Mouse (Mus musculus) small intestine, adult 2 months (tissue): ENCODE measurements around the gene Gnas. TPM values are rescaled to one million over a fixed set of nuclear protein-coding genes. Genes with fewer than 3 reads are reported as not detected.

Experiments
- H3K27ac ChIP-seq: fragments of 200-500 bp; 2 replicates; pipeline ENCODE4 v1.5.1; 2012; ENCODE audit warnings: low read depth, low read length, control low read depth, inconsistent platforms; ENCODE audit not compliant: insufficient read depth
- H3K27me3 ChIP-seq: fragments of 200-500 bp; 2 replicates; pipeline ENCODE4 v1.6.1; 2012; ENCODE audit warnings: mild to moderate bottlenecking, moderate library complexity, low read length, inconsistent platforms; ENCODE audit not compliant: control insufficient read depth, insufficient read depth
- H3K36me3 ChIP-seq: fragments of 200-500 bp; 2 replicates; pipeline ENCODE4 v1.6.1; 2012; ENCODE audit warnings: mild to moderate bottlenecking, low read length, control low read depth, inconsistent platforms; ENCODE audit not compliant: control insufficient read depth, insufficient read depth
- H3K4me1 ChIP-seq: fragments of 200-500 bp; 2 replicates; pipeline ENCODE4 v1.6.1; 2012; ENCODE audit warnings: low read length, inconsistent platforms, mixed read lengths; ENCODE audit not compliant: control insufficient read depth, insufficient read depth, insufficient read length
- H3K4me3 ChIP-seq: fragments of 200-500 bp; 2 replicates; pipeline ENCODE4 v1.5.1; 2012; ENCODE audit warnings: low read depth, mild to moderate bottlenecking, control low read depth, inconsistent platforms, low read length, moderate library complexity
- CTCF ChIP-seq: fragments of 200-500 bp; IDR thresholded peaks from 2 replicates; pipeline ENCODE4 v1.5.1; 2012; ENCODE audit warnings: low read depth, mild to moderate bottlenecking, control low read depth, inconsistent platforms, low read length, moderate library complexity, mixed read lengths; ENCODE audit not compliant: insufficient replicate concordance, insufficient read length; ENCODE audit errors: extremely low read depth
- POLR2A ChIP-seq: fragments of 200-500 bp; IDR thresholded peaks from 2 replicates; pipeline ENCODE4 v1.6.1; 2012; ENCODE audit warnings: low read depth, mild to moderate bottlenecking, control low read depth, inconsistent platforms, low read length, moderate library complexity
- WGBS: fragments of 180-500 bp; shearing (Covaris S2); methylation state at CpG from one replicate; pipeline ENCODE4 v1.1.7; 2018; 5-methylcytosine and 5-hydroxymethylcytosine counted together
- polyA plus RNA-seq: library from polyadenylated mRNA; depleted of rRNA; stranded (reverse); fragments of >200 nt; gene quantifications from 2 replicates; pipeline ENCODE4 v1.2.3, GENCODE M21; 2012

Gene Gnas
- polyA plus RNA-seq, 1 experiment, result 530 TPM

DNA sequence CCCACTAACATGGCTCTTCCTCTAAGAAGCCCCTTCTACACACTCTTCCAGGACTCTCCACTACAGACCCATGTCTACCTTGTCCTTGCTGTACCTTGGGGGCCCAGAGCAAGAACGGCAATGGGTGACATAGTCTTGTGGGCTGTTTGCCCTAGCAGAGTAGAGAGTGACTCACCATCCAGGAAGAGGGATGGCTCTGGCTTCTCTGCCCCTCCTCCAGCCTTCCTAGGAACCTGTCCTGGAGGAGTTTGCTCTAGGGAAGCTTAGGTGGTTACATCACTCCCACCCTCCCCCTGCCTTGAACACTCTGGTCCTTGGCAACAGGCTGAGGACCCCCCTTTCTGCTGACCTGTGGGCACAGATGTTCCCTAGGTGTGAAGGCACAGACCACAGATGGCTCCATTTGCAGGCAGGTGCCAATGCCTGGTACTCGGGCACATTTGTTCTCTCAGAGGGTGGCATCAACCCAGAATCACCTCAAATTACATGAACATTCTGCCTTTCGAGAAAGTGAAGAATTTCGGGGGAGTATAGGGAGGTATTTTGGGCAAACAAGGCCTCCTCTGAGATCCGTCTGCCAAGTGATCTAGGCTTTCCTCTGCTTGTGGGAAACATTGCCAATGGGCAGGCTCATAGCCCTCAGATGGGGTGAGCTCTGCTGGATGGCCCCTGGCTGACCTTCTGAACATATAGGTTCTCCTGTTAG, 20.9 kb upstream of the Gnas start:
- no peak for TF ChIP-seq POLR2A
- no peak for TF ChIP-seq CTCF
- Histone ChIP-seq H3K4me1 (no peaks in the 10 kb centered on the region), H3K4me3 (no peak overlapping the region), H3K27me3 (no peaks in the 10 kb centered on the region), H3K36me3 (no peaks in the 10 kb centered on the region), H3K27ac (no peak overlapping the region)
- WGBS, result 55% methylated on average over 5 of the region's 5 CpGs

DNA sequence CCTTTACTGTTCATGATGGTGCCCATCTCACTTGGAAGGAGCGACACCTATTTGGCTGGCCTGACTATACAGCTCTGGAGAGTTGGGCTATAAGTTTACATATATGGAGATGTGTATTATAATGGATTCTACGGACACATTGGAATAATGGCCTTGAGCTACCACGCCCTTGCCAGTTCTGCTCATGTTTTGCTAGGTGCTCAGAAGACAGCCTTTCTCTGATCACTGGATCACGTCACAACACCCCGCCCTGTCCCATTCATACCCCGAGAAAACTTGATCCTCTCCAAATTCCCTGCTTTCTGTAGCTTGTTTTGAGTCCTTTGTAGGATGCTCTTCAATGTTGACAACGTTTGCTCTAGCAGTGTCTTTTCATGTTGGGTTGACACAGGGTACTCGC, 19.9 kb upstream of the Gnas start:
- Histone ChIP-seq H3K27me3 (no peaks in the 10 kb centered on the region), H3K36me3 (no peaks in the 10 kb centered on the region), H3K4me1 (no peaks in the 10 kb centered on the region), H3K4me3 (no peak overlapping the region), H3K27ac (no peak overlapping the region)
- TF ChIP-seq POLR2A (no peak), CTCF (no peak)
- WGBS, result 82% methylated on average over 8 of the region's 8 CpGs

DNA sequence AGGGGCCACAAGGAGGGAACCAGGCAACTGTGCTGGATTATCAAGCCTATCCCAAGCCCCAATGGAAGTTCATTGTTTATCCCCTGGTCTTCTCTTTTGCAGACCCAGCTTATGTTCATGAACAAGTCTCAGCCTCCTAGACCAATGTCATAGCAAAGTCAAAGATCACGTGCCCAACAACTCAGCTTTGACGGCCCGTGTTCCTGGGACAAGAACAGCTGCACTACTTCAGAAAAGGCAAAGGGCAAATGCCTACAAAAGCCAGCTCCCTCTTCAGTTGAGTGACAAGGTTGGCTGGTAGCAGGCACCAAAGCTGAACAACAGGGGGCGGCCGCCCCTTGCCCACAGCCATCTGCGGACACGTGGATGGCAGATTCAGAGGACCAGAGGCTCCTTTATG, 13.7 kb upstream of the Gnas start:
- H3K27ac ChIP-seq, result no peak overlapping the region
- no peaks in the 10 kb centered on the region for H3K4me1 ChIP-seq
- no peaks in the 10 kb centered on the region for H3K36me3 ChIP-seq
- no peaks in the 10 kb centered on the region for H3K27me3 ChIP-seq
- H3K4me3 ChIP-seq, result no peak overlapping the region
- TF ChIP-seq POLR2A, result no peak
- no peak for TF ChIP-seq CTCF
- 86% methylated on average over 7 of the region's 7 CpGs for WGBS

DNA sequence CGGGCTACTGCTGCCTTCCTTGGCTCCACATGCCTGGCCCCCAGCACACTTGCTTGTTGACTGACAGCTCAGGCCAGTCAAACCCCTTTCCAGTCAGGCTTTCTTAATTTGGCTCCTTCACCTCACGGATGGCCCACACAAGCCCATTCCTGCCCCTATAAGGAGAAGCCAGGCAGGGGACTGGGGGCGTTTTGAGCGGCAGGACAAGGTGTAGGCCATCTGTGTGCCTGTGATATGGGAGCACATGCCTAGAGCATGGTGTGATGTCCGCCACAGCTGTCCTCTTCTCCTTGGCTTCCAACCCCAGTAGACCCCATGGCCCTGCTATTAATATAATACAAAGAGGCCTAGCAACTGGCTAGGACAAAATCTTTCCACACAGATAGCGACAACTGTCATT, 12.7 kb upstream of the Gnas start:
- 83% methylated on average over 6 of the region's 6 CpGs for WGBS
- H3K27me3 ChIP-seq, result no peaks in the 10 kb centered on the region
- TF ChIP-seq POLR2A, result no peak
- no peak for TF ChIP-seq CTCF
- H3K27ac ChIP-seq, result no peak overlapping the region
- H3K36me3 ChIP-seq, result no peaks in the 10 kb centered on the region
- H3K4me3 ChIP-seq, result no peak overlapping the region
- H3K4me1 ChIP-seq, result no peaks in the 10 kb centered on the region

DNA sequence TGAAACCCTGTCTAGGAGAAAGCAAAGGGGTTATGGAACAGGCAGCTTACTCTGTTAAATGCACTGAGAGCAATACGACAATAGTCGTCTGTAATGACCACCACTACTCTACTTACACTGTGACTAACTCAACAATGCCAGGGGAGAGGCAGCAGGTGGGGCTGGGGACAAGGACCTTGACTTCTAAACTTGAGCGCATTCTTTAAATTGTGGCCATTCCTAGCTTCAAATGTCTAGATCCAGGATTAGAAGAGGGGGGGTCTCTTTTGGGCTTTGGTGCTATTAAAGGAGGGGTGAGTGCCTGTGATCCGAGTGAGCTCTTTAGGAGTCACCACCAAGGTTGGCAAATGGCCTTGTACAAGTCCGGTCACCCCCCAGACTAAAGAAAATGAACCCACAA, 11.0 kb upstream of the Gnas start:
- TF ChIP-seq CTCF, result no peak
- TF ChIP-seq POLR2A, result no peak
- Histone ChIP-seq H3K27me3 (no peaks in the 10 kb centered on the region), H3K4me3 (no peak overlapping the region), H3K36me3 (no peaks in the 10 kb centered on the region), H3K4me1 (no peaks in the 10 kb centered on the region), H3K27ac (no peak overlapping the region)
- 84% methylated on average over 5 of the region's 5 CpGs for WGBS

DNA sequence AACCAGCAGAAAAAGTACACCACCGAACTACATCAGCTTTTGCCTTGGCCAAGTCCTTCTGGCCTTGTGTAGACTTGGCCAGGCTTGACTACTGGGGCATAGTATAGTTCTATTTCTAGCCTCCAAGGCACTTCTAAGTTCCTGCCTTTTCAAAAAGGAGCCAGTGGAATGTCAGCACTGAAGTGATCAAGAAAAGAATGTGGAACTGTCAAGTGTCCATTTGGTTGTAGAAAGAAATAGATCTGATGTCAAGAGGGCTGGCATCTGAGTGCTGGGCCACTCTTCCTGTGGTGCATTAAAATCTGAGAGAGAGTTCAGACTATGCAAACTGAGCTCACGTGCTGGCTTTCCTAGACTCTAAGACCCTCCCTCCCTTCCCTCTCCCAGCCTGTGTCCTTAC, 10.2 kb upstream of the Gnas start:
- H3K4me1 ChIP-seq, result no peaks in the 10 kb centered on the region
- no peak overlapping the region for H3K4me3 ChIP-seq
- no peaks in the 10 kb centered on the region for H3K27me3 ChIP-seq
- 66% methylated on average over 2 of the region's 2 CpGs for WGBS
- no peak for TF ChIP-seq POLR2A
- TF ChIP-seq CTCF, result no peak
- no peak overlapping the region for H3K27ac ChIP-seq
- no peaks in the 10 kb centered on the region for H3K36me3 ChIP-seq

DNA sequence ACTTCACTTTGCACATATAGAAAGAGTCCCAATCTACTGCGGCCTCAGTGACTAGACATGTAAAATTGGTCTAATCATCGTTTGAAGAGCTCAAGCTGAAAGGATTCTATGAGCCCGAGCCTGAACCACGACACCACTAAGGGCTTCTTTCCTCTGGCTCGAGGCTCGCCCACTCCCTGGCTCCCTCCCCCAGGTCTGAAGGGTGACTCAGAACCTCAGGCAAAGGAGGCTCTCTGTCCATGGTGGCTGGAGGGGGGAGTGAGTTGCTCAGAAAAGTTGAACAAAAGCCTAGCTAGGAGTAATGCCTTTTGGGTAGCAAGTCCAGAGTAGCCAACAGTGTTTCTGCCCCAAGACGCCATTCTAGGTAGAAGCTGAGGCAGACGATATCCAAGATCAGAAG, 4.3 kb upstream of the Gnas start:
- Histone ChIP-seq H3K4me1 (no peaks in the 10 kb centered on the region), H3K36me3 (no peaks in the 10 kb centered on the region), H3K27me3 (peaks cover 8% of the 10 kb centered on the region), H3K4me3 (no peak overlapping the region), H3K27ac (no peak overlapping the region)
- WGBS, result 73% methylated on average over 8 of the region's 8 CpGs
- TF ChIP-seq CTCF (no peak), POLR2A (no peak)

DNA sequence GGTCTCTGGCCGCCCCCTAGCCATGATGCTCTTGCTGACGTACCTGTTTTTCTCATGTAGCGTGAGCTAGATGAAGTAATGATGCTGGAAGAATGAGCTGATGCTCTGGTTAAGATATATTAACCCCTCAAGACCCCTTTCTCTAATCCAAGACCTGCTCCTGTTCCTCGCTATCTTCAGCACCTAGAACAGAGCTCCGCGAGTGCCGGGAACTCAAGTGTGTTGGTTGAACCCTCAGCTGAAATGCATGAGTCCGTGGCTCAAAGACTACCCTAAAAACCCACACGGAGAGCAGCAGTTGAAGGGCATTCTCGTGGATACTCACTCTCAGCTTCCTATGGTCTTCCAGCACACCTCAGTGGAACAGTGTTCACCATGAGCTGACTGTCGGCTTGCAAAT, 779 bp upstream of the Gnas start:
- peaks cover 14% of the 10 kb centered on the region for H3K27me3 ChIP-seq
- WGBS, result 54% methylated on average over 11 of the region's 11 CpGs
- TF ChIP-seq CTCF (no peak), POLR2A (no peak)
- no peak overlapping the region for H3K27ac ChIP-seq
- no peak overlapping the region for H3K4me3 ChIP-seq
- peaks cover 2% of the 10 kb centered on the region; the same call in 1 of the 2 replicates for H3K4me1 ChIP-seq
- no peaks in the 10 kb centered on the region for H3K36me3 ChIP-seq
